Mouse (Mus musculus) c-Kit-positive CD71-positive TER-119-positive erythroid progenitor cells, embryonic 14.5 days (primary cell): ENCODE measurements around the gene Mmp15.

Experiments used
- DNase-seq: peaks from one replicate; pipeline ENCODE4 v3.0.0-alpha.2; 2013; ENCODE audit warnings: low spot score

Mmp15 gene

DNA sequence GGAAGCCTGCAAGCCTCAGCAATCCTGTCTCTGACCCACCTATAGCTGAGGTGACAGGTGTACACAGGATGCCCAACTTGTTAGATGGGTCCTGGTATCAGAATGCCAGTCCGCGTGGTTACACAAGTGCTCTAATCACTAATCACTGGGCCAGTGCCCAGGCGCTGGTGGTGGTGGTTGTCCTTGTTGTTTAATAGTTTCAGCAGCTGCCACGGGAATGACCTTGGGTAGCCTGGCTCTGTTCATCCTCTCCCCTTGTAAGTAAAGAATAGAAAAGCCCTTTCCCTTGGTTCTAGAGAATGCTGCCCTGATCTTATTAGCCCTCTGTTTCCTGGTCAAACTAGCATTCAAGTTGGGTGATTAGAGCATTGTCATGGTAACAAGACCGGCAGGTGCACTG, 10.3 kb upstream of the Mmp15 start:
- DNase-seq = no peak

DNA sequence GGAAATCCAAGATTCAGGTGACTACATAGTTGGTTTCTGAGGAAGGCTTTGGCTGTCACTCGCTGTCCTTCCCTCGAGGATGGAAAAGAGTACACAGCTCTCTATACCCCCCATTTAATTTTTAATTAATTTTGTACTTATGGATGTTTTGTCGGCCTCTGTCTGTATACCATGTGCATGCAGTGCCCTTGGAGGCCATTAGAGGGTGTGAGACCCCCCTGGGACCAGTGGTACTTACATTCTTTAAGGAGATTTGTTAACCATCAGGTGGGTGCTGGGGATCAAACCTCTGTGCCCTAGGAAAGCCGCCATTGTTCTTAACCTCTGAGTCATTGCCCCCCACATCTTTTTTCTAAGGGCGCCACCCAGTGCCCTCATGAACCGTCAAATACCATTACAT, 7.4 kb upstream of the Mmp15 start:
- DNase-seq = no peak

DNA sequence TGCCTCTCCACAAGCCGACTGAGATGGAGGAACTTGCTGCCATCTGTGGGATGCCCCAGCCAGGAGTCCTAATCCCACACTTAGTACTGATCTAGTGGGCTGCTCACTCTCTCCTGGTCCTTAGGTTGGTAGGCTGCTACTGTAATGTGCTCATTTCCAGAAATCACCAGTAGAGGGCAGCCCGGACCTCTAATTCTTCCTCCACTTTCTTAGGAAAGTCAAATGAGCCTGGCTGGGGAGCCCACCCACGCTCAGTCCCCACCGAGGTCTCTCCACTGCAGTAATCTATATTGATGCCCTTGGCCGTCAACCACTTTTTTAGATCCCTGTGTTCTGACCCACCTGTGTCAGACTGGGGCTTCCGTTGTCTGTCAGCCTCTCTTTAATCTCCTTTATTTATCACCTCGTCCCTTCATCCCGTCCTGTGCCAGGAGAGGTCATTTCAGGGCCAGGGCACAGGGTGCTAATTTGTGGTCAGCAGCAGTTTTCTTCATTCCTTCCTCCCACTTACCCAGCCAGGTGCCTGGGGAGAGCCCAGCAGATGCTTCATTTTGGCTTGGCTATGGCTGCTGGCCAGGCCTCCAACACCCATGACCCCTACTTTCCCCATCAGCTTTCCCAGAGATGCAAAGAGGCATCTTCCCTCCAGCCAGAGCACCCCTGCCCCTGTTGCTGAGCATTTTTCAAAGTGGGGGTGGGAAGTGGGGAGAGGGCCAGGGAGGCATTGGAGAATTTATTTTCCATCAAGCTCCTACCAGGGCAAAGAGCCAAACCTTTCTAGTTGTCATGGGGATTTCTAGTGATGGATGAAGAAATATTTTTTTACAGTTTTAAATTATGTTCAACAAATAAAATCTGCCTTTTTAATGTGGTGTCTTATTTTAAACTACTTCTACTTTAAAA, 5.2 kb upstream of the Mmp15 start:
- DNase-seq = peak; percentile 51

DNA sequence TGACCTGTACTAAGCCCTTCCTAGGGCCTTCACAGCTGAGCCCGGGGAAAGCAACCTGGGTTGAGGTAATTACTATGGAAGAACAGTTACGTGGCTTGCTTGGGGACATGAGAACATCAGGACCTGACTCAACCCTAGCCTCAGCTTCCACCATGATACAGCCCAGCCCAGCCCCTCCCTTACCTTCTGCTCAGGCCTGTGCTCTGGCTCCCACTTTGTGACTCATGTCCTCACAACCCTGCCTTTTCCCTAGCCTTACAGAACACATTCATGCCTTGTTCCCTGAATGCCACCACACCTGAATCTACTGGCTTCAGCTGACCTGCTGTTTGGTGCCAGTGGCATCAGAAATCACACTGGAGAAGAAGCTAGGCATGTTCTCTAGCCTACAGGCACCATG, 3.7 kb upstream of the Mmp15 start:
- DNase-seq = no peak

DNA sequence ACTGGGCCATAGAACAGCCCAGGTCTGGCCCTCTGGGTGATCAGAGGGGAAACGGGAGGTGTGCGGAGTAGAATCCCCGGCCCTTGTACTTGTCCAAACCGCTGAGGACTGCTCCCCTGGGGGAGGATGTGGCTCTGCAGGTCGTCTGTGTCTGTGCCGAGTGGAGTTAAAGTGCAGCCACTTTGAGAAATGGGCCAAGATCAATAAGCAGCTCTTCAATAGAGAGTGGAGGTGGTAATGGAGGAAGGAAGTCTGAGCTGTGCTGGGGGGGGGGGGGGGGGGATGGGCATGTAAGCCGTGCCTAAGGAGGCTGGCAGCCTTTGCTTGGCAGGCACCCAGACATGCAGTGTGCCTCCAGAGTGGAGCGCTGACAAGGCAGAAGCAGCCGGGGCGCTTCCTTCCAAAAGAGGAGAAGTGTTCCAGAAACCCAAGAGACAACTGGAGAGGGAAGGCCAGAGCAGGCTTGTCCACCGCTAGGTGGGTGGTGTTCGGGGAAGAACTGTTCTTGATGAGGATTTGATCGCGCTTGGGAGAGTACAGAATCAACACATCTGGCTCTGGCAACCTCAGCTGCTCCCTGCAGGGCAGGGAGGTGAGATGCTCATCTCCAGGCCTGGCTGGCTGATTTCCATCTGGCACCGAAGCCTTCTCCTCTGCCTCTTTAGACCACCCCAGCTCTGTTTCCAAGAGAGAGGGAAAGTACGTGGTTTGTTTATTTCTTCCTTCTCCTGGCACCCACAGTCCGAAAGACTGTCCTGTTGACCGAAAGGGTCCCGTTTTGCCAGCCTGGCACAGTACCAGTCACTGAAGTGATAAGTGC, 3.0 kb upstream of the Mmp15 start:
- DNase-seq = no peak

DNA sequence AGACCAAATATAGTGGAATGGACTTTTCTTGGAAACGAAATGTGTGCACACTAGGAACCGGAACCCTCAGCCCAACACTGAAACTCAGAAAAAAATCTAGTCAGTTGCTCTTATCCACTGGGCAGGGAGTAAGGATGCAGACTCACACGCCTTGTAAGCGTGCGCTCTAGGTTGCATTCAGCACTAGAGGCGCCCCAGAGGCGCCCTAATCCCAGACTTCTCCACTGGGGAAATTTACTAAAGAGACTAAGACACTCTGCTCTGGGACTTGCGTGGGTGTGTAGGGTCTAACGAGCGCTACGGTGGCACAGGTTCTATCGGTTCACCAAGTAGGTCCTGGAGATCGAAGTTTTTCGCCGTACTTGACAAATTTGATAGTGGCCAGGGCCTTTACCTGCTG, 607 bp upstream of the Mmp15 start:
- no peak for DNase-seq

DNA sequence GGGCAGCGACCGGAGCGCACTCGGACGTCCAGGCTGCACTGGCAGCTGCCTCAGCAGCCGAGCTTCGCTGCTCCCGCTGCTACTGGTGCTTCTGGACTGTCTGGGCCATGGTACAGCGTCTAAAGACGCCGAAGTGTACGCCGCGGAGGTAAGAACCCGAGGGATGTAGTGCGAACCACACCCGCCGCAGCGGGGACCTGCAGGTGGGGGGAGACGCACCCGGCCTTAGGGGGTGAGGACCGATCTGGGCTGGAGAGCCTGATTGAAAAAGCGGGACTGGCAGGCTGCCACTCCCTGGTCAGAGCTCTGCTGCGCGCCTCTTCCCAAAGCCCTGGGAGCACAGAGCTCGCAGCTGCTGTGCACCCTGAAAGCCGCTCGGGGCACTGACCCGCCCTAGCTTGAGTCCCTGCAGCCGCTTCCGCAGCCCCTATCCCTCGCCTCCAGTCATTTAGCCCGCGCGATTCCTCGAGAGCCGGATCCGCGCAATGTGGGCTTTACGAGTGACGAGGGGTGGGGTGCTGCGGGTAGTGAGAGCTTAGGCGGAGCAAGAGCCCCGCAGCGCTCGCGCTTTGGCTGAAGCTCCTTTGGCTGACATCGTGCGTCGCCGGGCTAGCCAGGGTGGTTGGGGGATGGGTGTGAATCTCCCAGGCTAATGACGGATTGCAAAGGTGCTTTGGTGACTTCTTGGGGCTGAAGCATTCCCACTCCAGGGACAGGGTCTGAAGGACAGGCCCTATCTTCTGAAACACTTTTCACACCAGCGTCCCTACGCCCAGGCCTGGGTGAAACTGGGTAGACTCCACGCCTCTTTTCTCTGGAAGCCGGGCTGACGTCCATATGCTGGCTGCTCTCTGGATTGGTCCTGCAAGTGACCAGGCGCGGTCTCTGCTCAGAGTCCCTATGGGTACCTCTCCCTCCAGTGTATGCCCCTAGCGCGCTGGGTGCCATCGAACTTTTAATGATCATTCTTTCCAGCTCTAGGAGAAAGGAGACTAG, 1.1 kb downstream of the Mmp15 start:
- DNase-seq = no peak

DNA sequence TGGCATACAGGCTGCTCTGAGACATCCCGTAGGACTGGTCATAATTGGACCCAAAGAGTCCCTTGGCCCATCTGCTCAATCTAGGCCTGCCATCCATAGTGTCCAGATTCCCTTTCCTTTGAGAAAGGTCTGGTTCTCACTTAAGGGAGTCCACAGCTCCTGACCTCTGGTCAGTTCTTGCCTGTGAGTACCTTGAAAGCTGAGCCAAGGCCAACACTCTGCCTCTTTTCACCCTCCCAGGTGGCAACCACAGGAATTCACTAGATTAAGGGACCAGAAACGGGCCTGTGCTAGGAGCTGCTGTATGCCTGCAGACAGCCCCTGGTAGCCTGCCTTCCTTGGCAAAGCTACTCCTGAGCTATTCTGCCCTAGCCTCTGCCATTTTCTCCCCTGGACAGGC, 2.5 kb downstream of the Mmp15 start:
- no peak for DNase-seq

DNA sequence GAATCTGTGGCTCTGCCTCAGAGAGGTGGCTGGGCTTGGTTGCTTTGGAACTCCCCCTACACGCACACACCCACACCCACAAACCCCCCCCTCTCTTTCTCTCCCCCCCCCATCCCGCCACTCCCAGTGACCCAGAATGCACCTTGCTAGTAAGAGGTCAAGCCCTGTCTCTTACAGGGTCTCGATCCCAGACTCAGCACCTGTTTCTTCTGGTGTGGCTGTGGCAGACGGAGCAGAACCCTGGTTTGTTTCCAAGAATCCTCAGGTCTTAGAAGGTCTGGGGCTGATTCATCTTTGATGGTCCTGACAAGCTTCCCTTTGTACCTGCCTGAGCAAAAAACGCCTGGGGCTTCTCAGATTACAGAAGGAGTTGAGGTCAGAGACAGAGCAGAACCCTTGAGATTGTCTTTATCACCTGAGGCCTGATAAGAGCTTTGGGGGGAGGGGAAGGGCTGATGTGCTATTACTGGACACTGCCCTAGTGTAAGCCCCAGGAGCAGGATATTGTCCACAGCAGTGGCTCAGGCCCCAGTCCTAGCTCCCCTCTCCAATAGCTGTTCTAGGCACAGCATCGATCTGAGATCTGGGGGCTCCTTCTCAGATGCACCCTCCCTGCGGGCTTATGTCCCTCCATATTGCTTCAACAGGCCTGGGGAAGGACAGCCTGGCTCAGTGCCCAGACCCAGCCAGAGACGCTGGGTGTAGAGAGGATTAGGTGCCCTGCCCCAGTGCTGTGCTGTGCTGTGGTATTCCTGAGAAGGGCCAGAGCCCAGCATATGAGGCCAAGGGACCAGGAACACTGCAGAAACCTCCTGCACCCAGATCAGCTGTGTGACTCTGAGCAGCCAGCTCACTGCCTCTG, 6.7 kb downstream of the Mmp15 start:
- no peak for DNase-seq

DNA sequence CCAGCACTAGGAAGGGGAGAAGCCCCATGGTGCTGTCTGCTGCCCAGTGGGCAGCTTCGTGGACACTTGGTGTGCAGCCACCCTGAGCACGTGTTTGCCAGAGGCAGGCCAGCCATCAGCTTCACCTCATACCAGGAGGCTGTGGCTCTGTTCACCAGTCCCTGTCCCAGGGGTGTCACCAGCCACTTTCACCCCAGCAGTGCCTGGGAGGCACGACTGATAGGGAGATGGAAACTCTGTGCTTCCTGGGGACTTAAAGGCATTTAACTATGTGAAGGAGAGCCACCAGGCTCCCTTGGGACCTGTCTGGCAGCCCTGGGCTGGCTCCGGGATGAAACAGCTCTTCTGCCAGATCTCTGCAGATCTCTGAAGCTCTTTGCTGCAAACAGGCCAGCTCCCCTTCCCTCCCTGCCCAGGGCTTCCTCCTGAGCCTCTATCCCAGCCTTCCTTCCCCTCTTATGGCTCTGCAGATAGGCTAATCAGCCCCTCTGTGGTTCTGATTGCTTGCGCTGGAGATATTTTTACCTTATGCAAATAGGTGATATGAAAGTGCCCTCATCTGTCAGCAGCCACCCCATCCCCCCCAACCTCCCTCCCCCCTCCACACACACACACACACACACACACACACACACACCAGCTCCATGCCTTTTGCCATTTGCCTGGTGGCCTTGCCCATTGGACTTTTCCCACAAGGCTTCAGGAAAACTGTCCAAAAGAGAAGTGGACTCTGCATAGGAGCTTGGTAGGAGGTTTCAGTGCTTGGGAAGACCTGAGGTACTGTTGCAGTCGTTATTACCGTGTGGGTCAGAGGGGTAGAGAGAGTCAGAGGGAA, 8.3 kb downstream of the Mmp15 start:
- no peak for DNase-seq

DNA sequence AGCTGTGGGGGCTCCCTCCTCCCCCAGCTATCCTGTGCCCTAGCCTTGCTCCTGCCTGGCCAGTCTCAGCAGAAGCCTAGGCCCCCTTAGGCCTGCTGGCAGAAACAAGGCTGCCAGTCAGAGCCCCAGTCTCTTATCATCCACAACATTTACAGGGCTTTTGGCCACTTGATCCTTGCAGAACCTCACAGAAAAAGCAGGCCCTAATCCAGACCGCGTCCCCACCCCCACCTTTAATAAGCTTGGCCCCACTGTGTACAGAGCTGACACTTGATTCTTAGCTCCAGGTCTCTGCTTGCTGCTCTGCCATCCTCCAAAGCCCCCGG, 8.9 kb downstream of the Mmp15 start:
- no peak for DNase-seq

DNA sequence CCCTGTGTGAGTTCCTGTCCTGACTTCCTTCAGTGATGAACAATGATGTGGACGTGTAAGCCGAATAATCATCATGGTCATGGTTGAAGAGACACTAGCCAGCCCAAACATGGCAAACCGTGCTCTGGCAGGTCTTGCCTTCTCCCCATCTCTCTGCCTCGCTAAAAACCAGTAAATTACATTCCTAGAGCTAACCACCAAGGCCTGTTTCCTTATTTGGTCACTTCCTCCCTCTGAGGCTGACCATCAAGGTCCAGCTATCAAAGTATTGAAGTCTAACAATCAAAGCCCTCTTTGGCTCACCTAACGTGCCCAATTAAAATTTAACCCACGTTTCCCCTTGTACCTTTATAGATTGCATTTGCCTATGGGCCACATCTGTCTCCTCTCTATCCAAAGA, 10.2 kb downstream of the Mmp15 start:
- no peak for DNase-seq

DNA sequence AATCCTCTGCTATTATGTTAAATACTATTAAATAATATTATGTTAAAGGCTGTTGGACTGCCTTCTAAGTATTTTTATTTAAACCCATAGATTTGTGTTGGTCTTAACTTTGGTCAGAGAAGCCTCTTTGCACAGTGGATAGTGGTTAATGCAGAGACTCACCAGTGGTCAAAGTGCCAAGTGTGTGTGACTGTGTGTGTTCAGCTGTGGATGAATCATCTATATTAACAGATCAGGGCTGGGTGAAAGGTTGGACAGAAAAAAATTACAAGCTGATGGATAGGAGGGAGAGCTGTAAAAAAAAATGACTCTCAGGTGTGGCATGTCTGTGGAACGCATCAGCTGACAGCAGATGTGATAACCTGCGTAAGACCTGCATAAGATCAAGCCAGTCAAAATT, 11.8 kb downstream of the Mmp15 start:
- DNase-seq = no peak

DNA sequence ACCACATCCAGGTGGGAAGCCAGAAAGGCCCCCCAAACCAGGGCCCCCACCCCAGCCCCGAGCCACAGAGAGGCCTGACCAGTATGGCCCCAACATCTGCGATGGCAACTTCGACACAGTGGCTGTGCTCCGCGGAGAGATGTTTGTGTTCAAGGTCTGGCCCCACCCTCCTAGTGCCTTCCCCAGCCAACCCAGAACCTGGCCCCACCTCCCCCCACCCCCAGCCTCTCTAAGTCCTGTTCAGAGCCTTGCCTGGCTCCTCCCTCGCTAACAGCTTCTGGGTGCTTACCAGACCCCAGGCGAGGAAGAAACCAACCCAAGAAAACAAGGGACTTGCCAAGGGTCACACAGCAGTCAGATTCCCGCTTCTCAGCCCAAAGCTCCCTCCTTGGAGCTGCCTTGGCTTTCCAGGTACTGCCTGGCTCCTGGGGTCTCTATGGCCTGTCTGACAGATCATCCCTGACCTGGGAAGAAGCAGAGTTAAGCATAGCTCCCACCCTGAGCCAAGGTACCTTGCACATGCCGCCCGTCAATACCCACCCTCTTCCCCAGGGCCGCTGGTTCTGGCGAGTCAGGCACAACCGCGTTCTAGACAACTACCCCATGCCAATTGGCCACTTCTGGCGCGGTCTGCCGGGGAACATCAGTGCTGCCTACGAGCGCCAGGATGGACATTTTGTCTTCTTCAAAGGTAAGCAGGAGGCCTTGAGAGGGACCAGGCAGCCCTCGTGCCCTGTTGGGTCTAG, 17.7 kb downstream of the Mmp15 start:
- no peak for DNase-seq

DNA sequence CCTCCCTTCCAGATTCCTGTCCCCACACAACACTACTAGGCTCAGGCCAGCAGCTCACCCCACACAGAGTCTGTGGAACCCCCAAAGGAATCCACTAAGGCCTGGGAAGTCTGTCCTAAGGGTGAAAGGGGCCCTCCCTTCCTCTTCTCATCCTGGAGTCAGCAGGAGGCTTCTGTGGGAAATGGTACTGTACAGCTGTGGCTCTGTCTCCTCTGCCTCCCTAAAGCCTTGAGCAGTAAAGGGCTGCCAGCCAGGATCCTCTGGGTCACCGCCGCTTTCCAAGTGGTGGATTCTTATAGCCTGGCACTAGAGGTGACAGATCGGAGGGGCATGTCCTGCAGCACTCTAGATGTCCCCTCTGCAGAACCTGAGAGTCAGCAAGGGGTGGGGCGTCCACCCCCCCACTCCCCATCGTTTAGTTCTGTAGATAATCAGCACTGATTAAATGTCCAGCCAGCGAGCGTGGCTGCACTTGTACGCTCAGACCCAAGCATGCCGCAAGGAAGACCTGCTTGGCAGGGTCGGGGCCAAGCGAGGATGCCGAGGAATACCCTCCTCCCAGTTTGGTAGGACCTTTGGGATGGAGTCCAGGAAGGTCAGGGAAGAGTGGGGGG, 21.4 kb downstream of the Mmp15 start:
- DNase-seq = no peak

DNA sequence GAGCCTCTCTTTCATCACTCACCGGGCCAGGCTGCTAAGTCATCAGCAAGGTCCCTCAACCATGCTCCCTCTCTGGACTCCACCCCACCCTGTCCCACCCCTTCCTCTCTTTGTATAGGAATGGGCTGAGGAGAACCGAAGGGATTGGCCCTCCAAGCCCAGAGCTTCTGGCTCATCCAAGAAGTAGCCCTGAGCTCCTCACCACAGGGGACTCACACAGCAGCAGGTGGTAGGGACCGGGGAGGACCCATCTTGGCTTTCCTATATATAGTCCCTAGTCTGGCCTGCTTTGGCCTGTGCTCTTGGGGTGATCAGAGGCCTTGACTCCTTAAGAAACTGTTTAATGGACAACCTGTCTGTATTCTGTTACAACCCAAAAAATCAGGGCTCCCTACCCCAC, 22.4 kb downstream of the Mmp15 start:
- no peak for DNase-seq

DNA sequence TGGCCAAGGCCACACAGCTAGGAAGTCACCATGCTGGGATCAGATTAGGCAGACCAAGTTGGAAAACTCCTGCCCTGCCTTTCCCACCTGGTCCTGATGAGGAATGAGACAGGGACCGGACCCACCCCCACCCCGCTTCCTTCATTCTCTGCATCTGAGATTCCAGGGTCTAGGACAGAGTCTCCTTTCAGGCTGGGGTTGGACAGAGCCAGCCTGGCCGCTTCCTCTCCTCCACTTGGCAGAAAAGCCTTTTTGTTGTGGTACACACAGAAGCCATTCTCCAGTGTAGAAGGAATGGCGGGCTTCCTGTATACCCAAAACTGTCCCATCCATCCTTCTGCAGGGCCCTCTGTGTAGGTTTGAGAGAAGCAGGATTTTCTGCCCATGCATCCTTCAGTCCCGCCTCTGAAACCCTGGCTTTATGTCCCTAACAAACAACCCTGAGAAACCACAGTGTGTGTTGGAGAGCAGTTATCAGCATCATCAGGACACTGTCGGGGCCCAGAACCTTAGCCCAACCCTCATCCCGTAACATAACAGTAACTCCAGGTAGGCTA, 23.4 kb downstream of the Mmp15 start:
- DNase-seq = no peak

DNA sequence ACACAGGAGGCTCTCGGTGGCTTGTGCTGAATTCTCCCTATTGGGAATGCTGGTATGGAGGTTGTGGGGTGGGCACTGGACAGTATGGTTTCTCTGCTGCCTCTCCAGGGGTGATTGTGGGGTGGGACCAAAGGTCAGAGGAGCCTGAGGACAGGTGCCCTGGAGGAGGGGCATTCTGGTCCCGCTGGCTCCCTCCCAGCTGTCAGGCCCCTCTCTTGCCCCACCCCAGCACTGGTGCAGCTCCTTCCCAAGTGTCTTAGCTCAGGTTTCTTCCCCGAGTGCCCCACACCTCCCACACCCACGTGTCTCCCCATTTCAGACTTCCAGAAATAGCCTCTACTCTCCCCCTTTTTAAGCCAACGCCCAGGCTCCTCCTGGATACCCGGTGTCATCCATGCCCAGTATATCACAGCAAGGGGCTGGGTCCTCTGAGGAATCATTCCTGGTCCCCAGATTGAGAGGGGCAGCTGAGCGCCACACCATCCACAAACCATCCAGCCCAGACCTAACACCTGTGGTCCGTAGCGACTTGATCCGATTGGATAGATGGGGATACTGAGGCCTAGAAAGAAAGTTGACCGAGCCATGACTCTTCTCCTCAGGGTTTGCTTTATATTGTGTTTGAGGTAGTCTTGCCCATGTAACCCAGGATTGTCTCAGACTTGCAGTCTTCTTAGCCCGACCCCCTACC, 24.4 kb downstream of the Mmp15 start:
- no peak for DNase-seq
